Mouse (Mus musculus) G1E (cell line): ENCODE results near the gene Ephb3. TPM values are rescaled to one million over a fixed set of nuclear protein-coding genes. Genes with fewer than 3 reads are reported as not detected.

Experiments
- ATAC-seq: 2 replicates; pipeline ENCODE4 v1.8.0; 2016; ENCODE audit warnings: mild to moderate bottlenecking; ENCODE audit not compliant: insufficient number of reproducible peaks, poor library complexity, low FRiP score, severe bottlenecking; ENCODE audit errors: extremely low read depth
- DNase-seq: peaks from one replicate; pipeline ENCODE4 v3.0.0; 2012; ENCODE audit warnings: low spot score
- H3K27me3 ChIP-seq: 2 replicates; pipeline ENCODE4 v1.6.1; 2012; ENCODE audit warnings: mild to moderate bottlenecking, low read length, inconsistent platforms; ENCODE audit not compliant: insufficient read depth
- H3K36me3 ChIP-seq: replicated peaks from 2 replicates; pipeline ENCODE3; 2012; ENCODE audit warnings: mild to moderate bottlenecking, inconsistent platforms
- H3K4me1 ChIP-seq: 2 replicates; pipeline ENCODE4 v1.6.1; 2012; ENCODE audit warnings: low read depth, low read length, inconsistent platforms, mixed read lengths; ENCODE audit not compliant: insufficient read depth
- H3K4me3 ChIP-seq: 2 replicates; pipeline ENCODE4 v1.5.1; 2012; ENCODE audit warnings: low read depth, mild to moderate bottlenecking, inconsistent platforms, low read length, moderate library complexity, mixed read lengths
- H3K9me3 ChIP-seq: replicated peaks from 2 replicates; pipeline ENCODE4 v1.6.1; 2012; ENCODE audit warnings: inconsistent platforms
- CTCF ChIP-seq: IDR thresholded peaks from 2 replicates; pipeline ENCODE4 v1.5.1; 2012; ENCODE audit warnings: low read depth, low read length, inconsistent platforms, mixed read lengths
- GATA1 ChIP-seq: IDR thresholded peaks from 2 replicates; pipeline ENCODE4 v1.6.1; 2012; ENCODE audit warnings: borderline replicate concordance, low read length, inconsistent platforms, mixed read lengths
- GATA2 ChIP-seq: IDR thresholded peaks from 2 replicates; pipeline ENCODE4 v1.6.1; 2012; ENCODE audit warnings: low read depth, low read length, inconsistent platforms, borderline replicate concordance
- POLR2AphosphoS5 ChIP-seq: IDR thresholded peaks from 2 replicates; pipeline ENCODE4 v1.6.1; 2012; ENCODE audit warnings: low read depth, low read length, inconsistent platforms; ENCODE audit not compliant: insufficient replicate concordance
- TAL1 ChIP-seq: conservative IDR thresholded peaks from 2 replicates; pipeline ENCODE4 v1.6.1; 2012; ENCODE audit warnings: low read depth, low read length, inconsistent platforms, mixed read lengths
- polyA plus RNA-seq: library from polyadenylated mRNA; stranded (reverse); fragments of >175 nt; gene quantifications from 2 replicates; pipeline ENCODE4 v1.2.3, GENCODE M21; 2012
- total RNA-seq, 2 experiments: library from RNA; stranded (forward) in 1 of 2; stranded (reverse) in 1 of 2; fragments of 200-1000 nt in 1 of 2; fragments of >200 nt in 1 of 2; fragmentation: Nextera tagmentation in 1 of 2; gene quantifications; 2 replicates each; pipeline ENCODE4 v1.2.3; 2014 to 2017

Gene Ephb3
- total and polyA plus RNA-seq, 3 experiments: 0.82 TPM; not detected in 2

- Histone ChIP-seq H3K4me3 (no peak overlapping the region), H3K4me1 (no peaks in the 10 kb centered on the region), H3K27me3 (peaks cover 6% of the 10 kb centered on the region), H3K9me3 (no peaks in the 10 kb centered on the region), H3K36me3 (no peaks in the 10 kb centered on the region)
- ATAC-seq (no peak), DNase-seq (no peak)
- TF ChIP-seq GATA2: no peak
- TF ChIP-seq CTCF: no peak
- no peak for TF ChIP-seq TAL1
- TF ChIP-seq GATA1: no peak
- TF ChIP-seq POLR2AphosphoS5: no peak
Observed at GRCm38 (mm10) chr16:21217233-21217632, 12.7 kb downstream of the Ephb3 start.

- no peak for DNase-seq
- ATAC-seq: no peak
- peaks cover 3% of the 10 kb centered on the region for H3K27me3 ChIP-seq
- no peaks in the 10 kb centered on the region for H3K36me3 ChIP-seq
- no peaks in the 10 kb centered on the region for H3K9me3 ChIP-seq
- H3K4me1 ChIP-seq: no peaks in the 10 kb centered on the region
- H3K4me3 ChIP-seq: no peak overlapping the region
- TF ChIP-seq GATA2 (no peak), CTCF (no peak), GATA1 (no peak), TAL1 (no peak), POLR2AphosphoS5 (no peak)
Observed at GRCm38 (mm10) chr16:21219656-21220055, 15.1 kb downstream of the Ephb3 start.

- no peak for TF ChIP-seq GATA1
- no peak for TF ChIP-seq POLR2AphosphoS5
- no peak for TF ChIP-seq TAL1
- TF ChIP-seq GATA2: no peak
- no peak for TF ChIP-seq CTCF
- Histone ChIP-seq H3K4me1 (no peaks in the 10 kb centered on the region), H3K36me3 (no peaks in the 10 kb centered on the region), H3K4me3 (no peak overlapping the region), H3K27me3 (no peaks in the 10 kb centered on the region; the same call in 1 of the 2 replicates), H3K9me3 (no peaks in the 10 kb centered on the region)
- no peak for DNase-seq
- ATAC-seq: no peak
Observed at GRCm38 (mm10) chr16:21223038-21223437, 18.5 kb downstream of the Ephb3 start.

- Histone ChIP-seq H3K36me3 (no peaks in the 10 kb centered on the region), H3K9me3 (no peaks in the 10 kb centered on the region), H3K4me3 (no peak overlapping the region), H3K4me1 (no peaks in the 10 kb centered on the region), H3K27me3 (no peaks in the 10 kb centered on the region; the same call in 1 of the 2 replicates)
- DNase-seq: no peak
- no peak for ATAC-seq
- no peak for TF ChIP-seq TAL1
- TF ChIP-seq GATA1: no peak
- TF ChIP-seq GATA2: no peak
- TF ChIP-seq POLR2AphosphoS5: no peak
- no peak for TF ChIP-seq CTCF
Observed at GRCm38 (mm10) chr16:21224648-21225240, 20.2 kb downstream of the Ephb3 start.

- no peak for ATAC-seq
- Histone ChIP-seq H3K36me3 (no peaks in the 10 kb centered on the region), H3K4me1 (no peaks in the 10 kb centered on the region), H3K9me3 (no peaks in the 10 kb centered on the region), H3K27me3 (no peaks in the 10 kb centered on the region; the same call in 1 of the 2 replicates), H3K4me3 (no peak overlapping the region)
- no peak for DNase-seq
- no peak for TF ChIP-seq CTCF
- no peak for TF ChIP-seq TAL1
- no peak for TF ChIP-seq GATA1
- no peak for TF ChIP-seq GATA2
- no peak for TF ChIP-seq POLR2AphosphoS5
Observed at GRCm38 (mm10) chr16:21226629-21227028, 22.1 kb downstream of the Ephb3 start.

GRCm38 (mm10) chr16:21235135-21235534 lies 30.6 kb downstream of the Ephb3 start:
- TF ChIP-seq GATA2 (no peak), GATA1 (no peak), POLR2AphosphoS5 (no peak), TAL1 (no peak), CTCF (no peak)
- no peak overlapping the region for H3K4me3 ChIP-seq

More at GRCm38 (mm10) chr16:21235135-21235534, 30.6 kb downstream of the Ephb3 start:
- no peaks in the 10 kb centered on the region for H3K36me3 ChIP-seq
- ATAC-seq (no peak), DNase-seq (no peak)
- H3K9me3 ChIP-seq: no peaks in the 10 kb centered on the region
- H3K4me1 ChIP-seq: no peaks in the 10 kb centered on the region
- H3K27me3 ChIP-seq: peaks cover 13% of the 10 kb centered on the region; the same call in 1 of the 2 replicates
